Mouse (Mus musculus) urinary bladder, adult 2 months (tissue): ENCODE results near the gene Bcor. TPM values are rescaled to one million over a fixed set of nuclear protein-coding genes. Genes with fewer than 3 reads are reported as not detected.

Experiments used
- DNase-seq: peaks from one replicate; pipeline ENCODE4 v3.0.0; 2022; ENCODE audit warnings: low spot score
- polyA plus RNA-seq: library from polyadenylated mRNA; depleted of rRNA; stranded (reverse); fragments of >200 nt; gene quantifications from 2 replicates; pipeline ENCODE4 v1.2.3, GENCODE M21; 2012

Bcor gene
- polyA plus RNA-seq, 1 experiment, result 7.5 TPM

DNA sequence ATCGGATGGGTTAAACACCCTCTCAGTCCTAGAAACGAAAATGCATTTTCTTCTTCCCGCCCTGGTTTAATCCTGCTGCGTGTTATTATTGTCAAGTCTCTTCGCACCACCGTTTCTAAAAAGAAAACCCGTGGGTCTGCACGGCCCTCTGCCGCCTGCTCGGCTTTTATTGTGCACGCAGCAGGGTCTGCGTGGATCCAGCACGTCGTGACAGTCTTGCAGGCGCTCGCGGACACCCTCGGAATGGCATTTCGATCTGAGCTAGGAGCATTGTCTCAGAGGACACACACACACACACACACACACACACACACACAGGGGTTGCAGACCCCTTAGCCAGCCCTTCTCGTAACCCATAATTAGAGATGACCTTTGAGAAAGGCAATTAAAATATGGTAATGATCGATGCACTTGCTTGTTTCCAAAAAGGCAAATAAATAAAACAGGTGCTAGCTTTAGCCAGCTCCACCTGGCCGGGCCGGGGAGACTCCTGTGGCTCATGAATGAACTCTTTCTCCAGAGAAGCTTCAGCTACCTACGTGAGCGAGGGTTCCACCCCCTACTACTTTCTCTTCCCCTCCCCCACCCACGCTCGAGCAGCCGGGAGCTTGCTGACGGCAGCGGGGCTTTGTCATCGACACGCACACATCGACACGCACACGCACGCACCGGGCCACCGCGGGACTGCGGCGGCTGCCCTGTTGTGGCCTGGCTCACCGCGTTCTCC lies 8.7 kb downstream of the Bcor start:
- peak; percentile 21 for DNase-seq

- DNase-seq, result no peak
Observed at GRCm38 (mm10) chrX:12150425-12150824, 9.7 kb downstream of the Bcor start.

DNA sequence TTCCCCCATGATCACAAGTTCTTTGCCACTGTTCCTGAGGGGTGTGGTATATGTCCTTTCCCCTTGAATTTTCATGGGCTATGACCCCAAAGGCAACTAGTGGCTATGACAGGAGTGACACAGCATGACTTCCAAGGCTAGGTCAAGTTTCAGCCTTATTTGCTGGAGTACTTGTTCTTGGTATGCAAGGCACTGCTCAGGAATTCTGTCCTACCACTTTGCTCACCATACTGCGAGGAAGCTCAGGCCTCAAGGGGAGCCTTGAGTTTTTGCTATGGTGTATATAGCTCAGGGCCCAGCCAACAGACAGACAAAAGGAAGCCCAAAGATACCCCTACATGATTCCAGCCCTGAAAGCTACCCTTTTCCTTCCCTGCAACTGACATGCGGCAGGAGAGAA lies 13.9 kb downstream of the Bcor start:
- DNase-seq, result no peak

- no peak for DNase-seq
Observed at GRCm38 (mm10) chrX:12142832-12143231, 17.3 kb downstream of the Bcor start.

DNA sequence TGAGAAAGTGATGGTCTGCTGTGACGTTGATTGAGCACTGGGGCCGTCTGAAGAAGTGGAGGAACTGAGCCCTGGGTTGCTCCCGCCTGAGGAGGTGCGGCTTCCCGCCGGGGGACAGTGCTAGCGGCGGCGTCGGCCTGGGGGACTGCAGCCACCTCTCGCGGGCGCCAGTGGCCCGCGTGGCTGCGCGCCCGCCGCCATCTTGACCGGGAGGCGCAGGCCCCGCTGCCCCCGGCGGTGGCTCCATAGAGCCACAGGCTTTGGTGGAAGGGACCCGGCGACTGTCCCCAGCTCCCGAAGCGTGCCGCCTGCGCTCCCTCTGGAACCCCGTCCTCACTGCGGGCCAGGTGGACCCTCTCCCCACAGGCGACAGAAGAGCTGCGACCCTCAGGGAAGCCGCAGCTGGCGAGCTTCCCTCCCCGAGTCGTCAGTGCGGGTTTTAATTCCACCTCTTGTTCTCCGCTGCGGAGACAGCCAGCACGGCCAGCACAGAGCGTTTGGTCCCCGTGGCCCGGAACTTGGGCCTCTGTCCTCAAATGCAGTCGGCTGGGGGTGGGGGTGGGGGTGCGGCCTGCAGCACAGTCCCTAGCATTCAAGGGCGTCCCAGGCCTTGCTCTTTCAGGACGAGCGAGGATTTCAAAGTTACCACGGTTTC lies 19.9 kb downstream of the Bcor start:
- DNase-seq, result no peak

DNA sequence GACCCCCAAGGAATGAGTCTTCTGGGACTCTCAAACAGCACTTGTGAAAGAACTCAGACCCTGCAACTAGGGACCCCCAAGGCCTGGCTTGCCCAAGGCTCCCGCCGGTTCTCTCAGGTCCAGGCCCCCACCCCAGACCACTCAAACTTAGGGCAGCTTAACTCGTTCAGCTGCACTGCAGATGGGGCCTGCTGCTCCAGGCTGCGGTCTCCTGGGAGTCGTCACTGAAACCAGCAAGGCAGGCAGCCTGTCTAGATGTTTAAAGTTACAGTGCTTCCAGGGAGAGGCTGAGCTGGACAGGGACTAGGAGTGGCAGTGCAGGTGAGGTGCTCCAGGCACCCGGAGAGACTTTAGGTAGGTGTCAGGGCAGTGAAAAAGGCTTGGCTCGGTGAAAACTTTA lies 21.9 kb downstream of the Bcor start:
- no peak for DNase-seq

DNA sequence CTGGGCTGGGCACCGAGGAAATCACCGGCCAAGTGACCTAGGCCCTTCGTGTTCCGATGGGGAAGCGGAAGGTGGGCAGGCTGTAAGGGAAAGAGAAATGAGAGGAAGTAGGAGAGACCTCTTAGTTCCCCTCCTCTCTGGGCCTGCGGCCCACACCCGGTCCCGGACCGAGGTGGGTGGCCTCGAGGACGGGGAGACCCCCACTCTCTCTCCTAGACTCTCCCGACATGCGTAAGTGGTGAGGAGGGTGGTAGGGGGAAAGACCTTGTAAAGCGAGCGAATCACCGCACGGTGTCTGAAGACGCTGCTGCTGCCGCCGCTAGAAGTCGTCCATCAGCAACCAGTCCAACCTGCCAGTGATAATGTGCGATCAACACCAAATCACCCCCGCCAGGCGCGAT lies 23.0 kb downstream of the Bcor start:
- DNase-seq, result no peak

DNA sequence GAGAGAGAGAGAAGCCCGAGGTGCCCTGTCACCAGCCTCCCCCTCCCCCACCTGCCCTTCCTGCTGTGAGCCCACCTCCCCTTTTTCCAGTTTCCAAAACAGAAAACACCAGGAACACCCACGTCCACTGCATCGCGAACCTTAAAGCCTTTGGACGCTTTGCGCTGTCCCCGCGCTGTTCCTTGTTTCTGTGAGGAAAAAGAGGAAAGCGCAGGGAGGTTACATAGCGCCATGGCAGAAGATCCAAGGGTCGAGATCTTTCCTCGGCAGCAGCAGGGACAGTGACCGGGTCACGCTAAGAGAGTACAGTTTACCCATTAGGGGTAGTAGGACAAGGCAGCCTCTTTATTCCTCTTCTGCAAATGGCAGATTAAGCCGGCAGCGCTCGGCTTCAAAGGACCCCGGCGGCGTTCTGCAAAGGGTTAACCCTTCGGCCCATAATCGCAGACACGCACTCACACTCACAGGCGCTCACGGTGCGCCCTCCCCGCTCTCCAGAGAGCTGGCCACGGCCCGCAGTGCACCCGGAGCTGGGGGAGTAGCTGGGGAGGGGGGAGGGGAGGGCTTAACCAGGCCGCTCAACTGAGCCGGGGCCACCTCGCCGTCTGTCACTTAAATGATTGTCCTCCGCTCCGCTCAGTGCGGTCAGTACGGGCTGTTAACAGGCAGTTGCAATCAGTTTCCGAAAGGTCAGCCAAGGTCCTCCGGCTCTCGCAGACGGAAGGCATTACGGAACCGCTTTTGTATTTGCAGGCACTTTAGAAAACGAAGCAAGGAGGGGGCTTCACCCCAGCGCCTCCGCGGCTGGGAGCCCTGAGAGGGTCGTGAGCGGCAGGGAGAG lies 23.7 kb downstream of the Bcor start:
- DNase-seq, result no peak

DNA sequence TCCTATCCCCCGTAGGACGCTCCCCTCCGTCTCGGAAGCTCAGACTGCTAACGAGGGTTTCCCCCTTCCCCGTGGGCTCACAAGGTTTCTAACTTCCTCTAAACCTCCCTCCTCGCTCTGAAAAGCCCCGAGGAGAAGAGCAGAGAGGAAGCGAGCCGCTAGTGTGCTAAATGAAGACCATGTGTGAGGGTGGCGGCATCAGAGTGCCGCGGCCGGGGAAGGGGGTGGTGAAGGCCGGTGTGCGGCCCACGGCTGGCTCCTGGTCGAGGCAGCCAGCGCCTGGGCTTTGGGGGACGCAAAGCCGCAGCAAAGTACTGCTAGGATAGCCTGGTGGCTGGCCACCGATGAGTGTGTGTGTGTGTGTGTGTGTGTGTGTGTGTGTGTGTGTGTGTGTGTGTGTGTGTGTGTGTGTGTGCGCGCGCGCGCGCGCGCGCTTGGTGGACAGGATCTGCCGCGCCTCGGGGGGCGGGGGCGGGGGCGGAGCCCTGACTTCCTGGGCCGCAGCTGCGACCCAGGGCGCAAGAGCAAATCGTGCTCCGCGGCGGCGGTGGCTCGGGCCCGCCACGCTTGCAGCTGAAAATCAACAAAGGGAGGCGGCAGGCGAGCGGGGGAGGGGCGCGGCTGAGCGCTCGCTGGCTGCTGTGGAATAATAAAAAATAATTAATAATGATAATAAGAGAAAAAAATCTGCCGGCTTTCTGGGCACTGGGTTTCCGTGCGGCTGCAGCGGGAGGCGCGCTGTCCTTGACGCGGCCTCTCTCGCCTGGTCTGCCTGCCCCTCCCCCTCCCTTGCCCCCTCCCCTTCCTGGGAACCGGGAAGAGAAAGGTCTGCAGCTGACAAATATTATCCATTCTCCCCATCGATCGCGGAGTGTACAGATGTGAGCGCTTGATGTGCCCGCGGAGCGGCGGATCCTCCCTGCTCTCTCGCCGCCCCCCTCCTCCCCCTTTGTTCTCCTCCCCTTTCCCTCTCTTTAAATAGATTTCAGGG lies 24.7 kb downstream of the Bcor start:
- DNase-seq, result no peak

DNA sequence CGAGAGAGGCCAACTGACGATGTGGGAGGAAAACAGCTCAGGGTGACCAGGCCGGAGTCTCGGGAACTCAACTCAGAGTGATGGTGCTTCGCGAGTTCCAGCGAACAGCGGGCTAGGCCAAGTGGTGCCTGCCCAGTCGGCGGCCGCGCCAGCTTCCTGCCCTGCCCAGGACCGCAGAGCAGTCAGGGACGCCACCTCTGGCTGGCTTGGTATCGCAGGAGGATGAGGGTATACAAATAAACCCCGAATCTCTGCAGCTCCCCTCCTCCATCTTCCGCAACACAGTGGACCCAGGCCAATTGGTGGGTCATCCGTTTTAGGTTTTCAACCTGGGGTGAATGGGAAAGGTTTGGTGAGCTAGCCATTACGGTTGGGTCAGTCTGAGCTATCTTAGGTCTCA lies 25.6 kb downstream of the Bcor start:
- DNase-seq, result no peak

DNA sequence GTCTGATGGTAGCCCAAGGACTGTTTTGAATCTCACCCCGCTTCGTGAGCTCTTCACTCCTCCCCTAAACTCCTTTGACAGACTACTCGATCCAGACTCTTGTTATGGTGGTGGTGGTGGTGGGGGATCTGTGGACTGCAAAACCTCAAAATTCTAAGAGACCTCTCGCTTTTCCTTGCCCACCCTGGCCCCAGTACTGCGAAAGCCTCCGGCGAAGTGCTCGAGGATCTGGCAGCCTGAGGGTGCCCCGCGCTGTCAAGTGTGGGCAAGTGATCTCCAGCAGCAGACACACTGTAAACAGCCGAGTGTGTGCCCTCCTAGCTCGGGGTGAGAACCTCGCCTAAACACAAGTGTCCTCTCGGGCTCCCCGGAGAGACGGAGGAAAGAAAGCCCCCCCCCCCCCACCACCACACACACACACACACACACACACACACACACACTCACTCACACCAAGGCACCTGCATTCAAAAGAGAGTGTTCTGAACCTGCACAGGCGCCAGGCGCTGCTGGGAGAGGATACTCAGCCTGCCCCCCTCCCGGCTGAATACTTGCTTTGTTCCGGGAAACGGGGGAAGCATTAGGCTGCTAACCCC lies 26.2 kb downstream of the Bcor start:
- no peak for DNase-seq

- DNase-seq, result no peak
Observed at GRCm38 (mm10) chrX:12133178-12133835, 26.8 kb downstream of the Bcor start.

- DNase-seq, result no peak
Observed at GRCm38 (mm10) chrX:12132541-12133177, 27.5 kb downstream of the Bcor start.

DNA sequence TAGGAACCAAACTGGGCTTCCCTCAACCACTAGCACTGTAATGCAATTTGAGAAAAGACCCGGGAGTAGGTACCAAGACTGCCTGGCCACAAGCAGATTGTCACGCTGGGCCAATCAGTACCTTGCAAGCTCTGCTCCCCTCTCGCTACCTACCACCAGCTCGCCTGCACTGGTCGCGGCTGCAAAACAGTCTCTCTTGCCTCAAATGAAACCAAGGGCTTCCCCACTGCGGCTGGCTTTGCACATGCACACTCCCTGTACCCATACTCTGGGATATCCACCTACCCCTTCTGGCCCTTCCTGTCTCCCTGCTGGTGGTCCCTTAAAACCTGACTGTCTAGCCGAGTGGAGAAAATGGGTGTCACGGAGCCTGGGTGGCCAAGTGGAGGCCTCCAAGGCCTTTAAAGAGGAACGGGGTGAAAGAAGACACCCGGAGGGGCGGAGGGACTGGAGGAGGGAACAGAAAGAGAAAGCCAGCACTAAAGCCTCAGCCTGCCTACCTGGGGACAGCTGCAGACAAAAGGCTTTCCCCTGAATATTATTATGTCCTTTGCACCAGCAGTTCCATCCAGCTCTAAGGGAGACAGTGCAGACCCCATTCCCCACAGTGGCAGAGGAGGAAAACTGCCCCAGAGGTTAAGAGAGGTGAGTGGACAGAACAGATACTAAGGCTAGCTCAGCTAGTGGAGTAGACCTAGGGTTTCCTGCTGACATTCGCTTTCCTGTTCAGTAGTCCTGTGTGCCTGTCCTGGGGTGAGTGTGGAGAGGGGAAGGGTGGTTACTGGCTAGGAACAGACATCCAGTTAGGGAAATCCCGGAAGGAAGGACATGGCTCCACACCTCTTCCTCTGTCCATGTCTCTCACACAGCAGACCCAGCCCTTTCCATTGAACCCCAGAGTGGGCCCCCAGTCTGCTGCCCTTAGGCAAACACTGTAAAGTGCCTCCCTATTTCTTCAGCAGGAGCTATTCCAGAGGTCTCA lies 30.0 kb downstream of the Bcor start:
- no peak for DNase-seq

- peak; percentile 35 for DNase-seq
Observed at GRCm38 (mm10) chrX:12129230-12129629, 30.9 kb downstream of the Bcor start.

- peak; percentile 56 for DNase-seq
Observed at GRCm38 (mm10) chrX:12128165-12129083, 31.7 kb downstream of the Bcor start.

DNA sequence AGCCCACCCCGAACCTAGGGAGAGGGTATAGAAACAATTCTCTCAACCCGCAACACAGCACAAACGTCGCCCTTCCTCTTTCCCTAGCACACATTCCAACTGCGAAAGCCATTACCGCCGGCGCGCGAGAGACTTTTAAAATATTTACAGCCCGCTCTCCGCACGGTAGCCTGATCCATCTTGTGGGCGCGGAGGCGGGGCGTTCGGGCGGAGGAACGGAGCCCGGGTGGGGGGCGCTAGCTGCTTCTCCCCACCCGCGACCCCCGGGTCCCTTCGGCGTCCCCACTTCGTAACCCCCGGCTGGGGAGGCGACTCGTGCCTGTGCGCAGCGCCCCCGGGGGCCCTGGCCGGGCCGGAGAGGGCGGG lies 32.4 kb downstream of the Bcor start:
- DNase-seq, result peak; percentile 38
